Mouse (Mus musculus): ENCODE measurements at regions not wholly inside any gene's neighbourhood (a gene's known extent, or its start where the extent isn't known, plus 50 kb on each side); places are given as distances from the start of the nearest gene placed in this dataset.

GRCm38 (mm10) chr15:59156328-59156727 lies 267.2 kb downstream of the Gm49356 start:
- H3K9me3 ChIP-seq (ENCODE audit: low read length) = no peaks in the 10 kb centered on the region
- no peaks in the 10 kb centered on the region for H3K27me3 ChIP-seq (ENCODE audit: insufficient read depth, low read length)
- no peak overlapping the region for H3K4me3 ChIP-seq (ENCODE audit: low read depth, low read length)
- H3K27ac ChIP-seq (ENCODE audit: low read depth, low read length) = no peak overlapping the region
- no peak for TF ChIP-seq CTCF (IDR thresholded peaks at IDR 0.05; ENCODE audit: low read depth)
- no peak overlapping the region for H3K9ac ChIP-seq
- no peaks in the 10 kb centered on the region for H3K36me3 ChIP-seq (ENCODE audit: insufficient read depth)
- H3K4me1 ChIP-seq (ENCODE audit: insufficient read depth) = peaks cover 15% of the 10 kb centered on the region
- no peak for DNase-seq
- no peak overlapping the region for H3K4me2 ChIP-seq (ENCODE audit: low read depth)
- 91% methylated on average over 7 of the region's 7 CpGs for WGBS
- no peak for ATAC-seq

DNA sequence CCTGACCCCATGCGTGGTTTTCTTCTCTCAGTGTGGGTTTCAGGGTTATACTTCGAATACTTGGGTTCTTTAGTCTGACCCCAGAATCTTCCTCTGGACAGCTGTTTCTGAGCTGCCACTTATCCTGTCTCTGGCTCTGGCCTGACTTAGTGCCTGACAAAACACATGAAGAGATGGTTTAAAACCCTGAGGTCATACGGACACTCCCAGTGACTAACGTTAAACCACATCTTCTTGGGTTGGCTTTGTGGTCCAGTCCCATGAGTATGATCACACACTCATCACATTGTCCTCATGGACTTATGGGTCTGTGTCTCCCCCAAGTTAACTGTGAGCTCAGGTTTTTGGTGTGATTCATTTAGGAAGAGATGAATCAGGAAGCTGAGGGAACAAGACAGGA lies 269.7 kb downstream of the Gm49356 start:
- WGBS = 94% methylated on average over 4 of the region's 4 CpGs
- no peak for DNase-seq

DNA sequence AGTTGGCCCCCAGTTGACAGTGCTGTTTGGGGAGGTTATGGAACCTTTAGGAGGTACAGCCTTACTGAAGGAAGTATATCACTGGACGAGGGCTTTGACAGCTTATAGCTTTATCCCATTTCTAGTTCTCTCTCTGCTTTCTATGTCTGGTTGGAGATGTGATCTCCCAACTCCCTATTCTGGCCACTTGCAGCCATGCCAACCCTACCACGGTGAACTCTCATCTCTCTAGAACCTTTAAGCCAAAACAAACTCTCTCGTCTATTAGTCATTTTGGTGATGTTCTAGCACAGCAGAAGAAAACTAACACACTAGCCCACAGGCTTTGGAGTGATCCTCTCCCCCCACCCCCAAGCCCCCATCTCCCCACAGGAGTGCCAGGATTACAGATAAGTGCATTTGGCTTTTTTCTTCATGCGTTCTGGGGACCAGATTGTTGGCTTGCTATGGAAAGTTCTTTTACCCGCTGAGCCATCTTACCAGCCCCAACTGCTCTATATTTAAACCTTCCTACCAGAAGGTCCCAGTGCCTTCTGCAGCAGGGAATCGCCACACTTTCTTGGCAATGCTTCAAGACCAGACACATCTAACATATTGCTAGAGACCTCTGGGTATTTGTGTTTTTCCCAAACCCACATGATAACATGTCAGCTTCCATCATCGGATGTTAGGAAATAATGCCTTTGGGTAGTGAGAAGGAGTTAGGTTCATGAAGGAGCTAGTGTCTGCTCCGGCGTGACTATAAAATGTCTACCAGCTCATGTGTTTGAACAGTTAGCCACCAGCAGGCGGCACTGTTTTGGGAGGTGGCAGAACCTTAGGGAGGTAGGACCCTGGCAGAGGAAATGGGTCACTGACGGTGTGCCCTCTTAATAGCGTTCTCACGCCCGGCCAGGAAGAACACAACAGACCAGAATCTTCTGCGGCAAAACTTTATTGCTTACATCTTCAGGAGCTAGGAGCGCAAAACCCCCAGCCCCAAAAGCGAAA lies 272.1 kb downstream of the Gm49356 start:
- H3K4me2 ChIP-seq (ENCODE audit: low read depth) = no peak overlapping the region
- no peak for TF ChIP-seq CTCF (IDR thresholded peaks at IDR 0.05; ENCODE audit: low read depth)

More for the DNA sequence above, 269.7 kb downstream of the Gm49356 start:
- no peak for ATAC-seq
- no peak overlapping the region for H3K9ac ChIP-seq
- H3K4me3 ChIP-seq (ENCODE audit: low read depth, low read length) = no peak overlapping the region
- no peaks in the 10 kb centered on the region for H3K27me3 ChIP-seq (ENCODE audit: insufficient read depth, low read length)
- H3K4me1 ChIP-seq (ENCODE audit: insufficient read depth) = peaks cover 14% of the 10 kb centered on the region
- no peak for TF ChIP-seq CTCF (IDR thresholded peaks at IDR 0.05; ENCODE audit: low read depth)
- no peak overlapping the region for H3K4me2 ChIP-seq (ENCODE audit: low read depth)
- H3K36me3 ChIP-seq (ENCODE audit: insufficient read depth) = no peaks in the 10 kb centered on the region
- no peaks in the 10 kb centered on the region for H3K9me3 ChIP-seq (ENCODE audit: low read length)
- H3K27ac ChIP-seq (ENCODE audit: low read depth, low read length) = no peak overlapping the region

DNA sequence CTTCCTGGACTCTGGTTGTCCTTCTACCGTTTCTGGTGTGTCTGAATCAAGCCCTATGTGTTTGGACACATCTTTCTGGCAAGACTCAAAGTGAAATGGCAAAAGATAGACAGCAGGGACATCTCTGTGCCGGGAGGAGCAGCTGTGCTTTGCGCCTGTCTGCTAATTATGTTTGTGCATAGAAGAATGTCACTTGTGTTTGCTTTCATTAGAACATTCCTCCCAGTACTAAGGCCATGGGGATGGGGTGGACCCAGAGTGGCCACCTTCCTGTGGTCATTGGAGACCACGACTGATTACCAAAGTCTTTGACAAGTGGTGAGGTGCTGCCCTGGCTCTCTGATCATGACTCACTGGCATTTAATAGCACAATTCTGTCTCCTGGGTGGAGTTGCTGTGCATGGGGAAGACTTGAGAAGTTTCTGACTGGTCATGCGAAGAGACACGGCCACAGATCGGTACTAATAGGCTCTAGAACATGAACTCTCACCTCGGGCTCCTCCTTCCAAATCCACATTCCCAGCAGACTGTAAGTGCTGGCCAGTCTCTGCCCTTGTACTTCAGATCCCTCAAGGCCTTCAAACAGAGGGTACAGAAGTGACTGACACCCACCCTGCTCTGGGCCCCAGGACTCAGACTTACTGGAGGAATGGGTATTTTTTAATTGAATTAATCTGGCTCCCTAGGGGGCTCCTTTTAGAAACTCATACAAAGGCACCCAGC lies 279.0 kb downstream of the Gm49356 start:
- WGBS = 74% methylated on average over 8 of the region's 8 CpGs
- no peaks in the 10 kb centered on the region for H3K4me1 ChIP-seq (ENCODE audit: insufficient read depth)
- no peaks in the 10 kb centered on the region for H3K27me3 ChIP-seq (ENCODE audit: insufficient read depth, low read length)
- no peak overlapping the region for H3K9ac ChIP-seq
- no peaks in the 10 kb centered on the region for H3K9me3 ChIP-seq (ENCODE audit: low read length)
- H3K4me3 ChIP-seq (ENCODE audit: low read depth, low read length) = no peak overlapping the region
- H3K4me2 ChIP-seq (ENCODE audit: low read depth) = no peak overlapping the region
- H3K27ac ChIP-seq (ENCODE audit: low read depth, low read length) = no peak overlapping the region
- DNase-seq (no peak), ATAC-seq (no peak)
- TF ChIP-seq CTCF (IDR thresholded peaks at IDR 0.05; ENCODE audit: low read depth) = no peak
- no peaks in the 10 kb centered on the region for H3K36me3 ChIP-seq (ENCODE audit: insufficient read depth)

More for the DNA sequence above, 272.1 kb downstream of the Gm49356 start:
- DNase-seq = no peak
- ATAC-seq = peak; percentile 47; the same call in 1 of the 2 replicates
- 88% methylated on average over 15 of the region's 17 CpGs for WGBS
- Histone ChIP-seq H3K9ac (no peak overlapping the region), H3K4me1 (ENCODE audit: insufficient read depth) (no peaks in the 10 kb centered on the region), H3K9me3 (ENCODE audit: low read length) (no peaks in the 10 kb centered on the region), H3K27ac (ENCODE audit: low read depth, low read length) (no peak overlapping the region), H3K27me3 (ENCODE audit: insufficient read depth, low read length) (no peaks in the 10 kb centered on the region), H3K36me3 (ENCODE audit: insufficient read depth) (no peaks in the 10 kb centered on the region), H3K4me3 (ENCODE audit: low read depth, low read length) (no peak overlapping the region)

DNA sequence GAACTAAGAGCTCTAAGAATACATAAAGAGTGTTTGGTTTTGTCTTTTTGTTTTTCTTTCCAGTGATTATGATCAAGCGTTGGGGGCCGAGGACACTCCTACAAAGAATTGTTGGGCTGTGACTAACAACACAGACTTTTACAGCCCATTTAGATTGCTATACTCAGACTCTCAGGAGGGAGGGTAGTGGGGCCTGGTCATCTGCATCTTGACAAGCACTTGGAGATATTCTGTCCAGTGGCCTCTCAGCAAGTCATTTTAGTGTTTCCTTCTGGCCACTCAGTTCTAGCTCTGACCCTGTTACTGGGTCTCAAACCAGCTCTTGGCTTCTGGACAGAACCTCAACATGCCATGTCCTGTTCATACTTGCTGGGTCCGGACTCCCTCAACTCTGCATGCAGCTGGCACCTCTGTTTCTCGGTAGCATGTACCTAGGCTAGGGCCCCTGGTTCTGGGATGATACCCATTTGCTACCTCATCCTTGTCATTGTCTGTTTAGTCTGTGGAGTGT lies 279.6 kb downstream of the Gm49356 start:
- ATAC-seq (no peak), DNase-seq (no peak)
- H3K27me3 ChIP-seq (ENCODE audit: insufficient read depth, low read length) = no peaks in the 10 kb centered on the region
- no peak overlapping the region for H3K4me2 ChIP-seq (ENCODE audit: low read depth)
- TF ChIP-seq CTCF (IDR thresholded peaks at IDR 0.05; ENCODE audit: low read depth) = no peak
- WGBS = 57% methylated on average over 4 of the region's 4 CpGs
- no peaks in the 10 kb centered on the region for H3K9me3 ChIP-seq (ENCODE audit: low read length)
- H3K4me3 ChIP-seq (ENCODE audit: low read depth, low read length) = no peak overlapping the region
- H3K27ac ChIP-seq (ENCODE audit: low read depth, low read length) = no peak overlapping the region
- H3K9ac ChIP-seq = no peak overlapping the region
- H3K4me1 ChIP-seq (ENCODE audit: insufficient read depth) = no peaks in the 10 kb centered on the region
- H3K36me3 ChIP-seq (ENCODE audit: insufficient read depth) = no peaks in the 10 kb centered on the region

DNA sequence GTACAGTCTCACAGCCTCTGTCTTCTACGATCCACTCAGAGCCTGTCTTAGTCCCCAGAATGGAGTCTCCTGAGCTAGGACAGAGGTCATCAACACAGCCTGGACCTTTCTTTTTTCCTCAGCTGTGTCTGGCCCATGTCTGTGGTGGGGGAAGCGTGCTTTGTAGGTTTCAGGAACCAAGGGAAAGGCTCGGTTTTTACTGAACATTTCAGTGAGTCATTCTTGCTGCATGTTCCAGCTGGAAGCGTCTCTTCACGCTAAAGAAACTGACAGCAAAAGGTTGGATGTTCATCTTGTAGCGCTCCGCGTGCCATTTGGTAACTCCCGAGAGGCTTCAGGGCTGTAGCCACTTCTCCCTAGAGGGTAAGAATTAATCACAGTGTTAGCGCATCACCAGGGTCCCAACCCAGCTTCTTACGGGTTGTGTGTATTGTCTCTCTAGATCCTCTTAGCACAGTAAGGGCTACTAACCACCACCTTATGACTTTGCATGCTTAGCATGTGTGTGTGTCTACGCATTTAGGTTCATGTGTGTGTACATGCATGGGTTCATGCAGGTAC lies 280.2 kb downstream of the Gm49356 start:
- Histone ChIP-seq H3K27ac (ENCODE audit: low read depth, low read length) (no peak overlapping the region), H3K4me3 (ENCODE audit: low read depth, low read length) (no peak overlapping the region), H3K9ac (no peak overlapping the region), H3K9me3 (ENCODE audit: low read length) (no peaks in the 10 kb centered on the region), H3K4me1 (ENCODE audit: insufficient read depth) (0 out of 2 replicates have a peak, but pooled peaks cover 4% of the 10 kb centered on the region), H3K36me3 (ENCODE audit: insufficient read depth) (no peaks in the 10 kb centered on the region), H3K4me2 (ENCODE audit: low read depth) (no peak overlapping the region), H3K27me3 (ENCODE audit: insufficient read depth, low read length) (no peaks in the 10 kb centered on the region)
- DNase-seq (no peak), ATAC-seq (no peak)
- no peak for TF ChIP-seq CTCF (IDR thresholded peaks at IDR 0.05; ENCODE audit: low read depth)
- WGBS = 89% methylated on average over 12 of the region's 12 CpGs

Data from forebrain, postnatal 0 days (tissue).